Mouse (Mus musculus): ENCODE measurements around the gene Kmt2e. TPM values are rescaled to one million over a fixed set of nuclear protein-coding genes. Genes with fewer than 3 reads are reported as not detected.
"Not testable (repeated sequence)": the region's sequence is repeated elsewhere in the genome, so short reads cannot be mapped to it uniquely, and the experiment has no call there.

The Kmt2e gene
- polyA plus RNA-seq, 1 experiment from 2014 or later, result 69.0 TPM

GRCm38 (mm10) chr5:23453561-23453960 is 19.3 kb downstream of the Kmt2e start:
- not testable (repeated sequence) for H3K4me3 ChIP-seq; H3K9me3 ChIP-seq; H3K27ac ChIP-seq; DNase-seq (ENCODE audit: low spot score); H3K27me3 ChIP-seq (ENCODE audit: insufficient read depth, poor library complexity, severe bottlenecking); H3K4me1 ChIP-seq
- 90% methylated on average over 2 of the region's 2 CpGs for WGBS
- peaks cover 40% of the 10 kb centered on the region for H3K36me3 ChIP-seq

- no peaks in the 10 kb centered on the region for H3K4me1 ChIP-seq
- 63% methylated on average over 2 of the region's 2 CpGs for WGBS
- no peaks in the 10 kb centered on the region for H3K27me3 ChIP-seq (ENCODE audit: insufficient read depth, poor library complexity, severe bottlenecking)
- no peak overlapping the region for H3K4me3 ChIP-seq
- H3K9me3 ChIP-seq, result no peaks in the 10 kb centered on the region
- DNase-seq (ENCODE audit: low spot score), result no peak
- H3K36me3 ChIP-seq, result peaks cover 41% of the 10 kb centered on the region
- H3K27ac ChIP-seq, result no peak overlapping the region
Observed at GRCm38 (mm10) chr5:23461688-23462087, 27.4 kb downstream of the Kmt2e start.

GRCm38 (mm10) chr5:23464247-23464646 is 30.0 kb downstream of the Kmt2e start:
- 92% methylated on average over 3 of the region's 3 CpGs for WGBS
- no peaks in the 10 kb centered on the region for H3K27me3 ChIP-seq (ENCODE audit: insufficient read depth, poor library complexity, severe bottlenecking)
- no peaks in the 10 kb centered on the region for H3K9me3 ChIP-seq
- H3K4me3 ChIP-seq, result no peak overlapping the region
- H3K36me3 ChIP-seq, result peaks cover 57% of the 10 kb centered on the region
- no peak for DNase-seq (ENCODE audit: low spot score)
- no peak overlapping the region for H3K27ac ChIP-seq
- H3K4me1 ChIP-seq, result no peaks in the 10 kb centered on the region

- Histone ChIP-seq H3K9me3 (no peaks in the 10 kb centered on the region), H3K27ac (no peak overlapping the region), H3K36me3 (peaks cover 59% of the 10 kb centered on the region), H3K4me3 (no peak overlapping the region), H3K4me1 (no peaks in the 10 kb centered on the region), H3K27me3 (ENCODE audit: insufficient read depth, poor library complexity, severe bottlenecking) (no peaks in the 10 kb centered on the region)
- WGBS, result 92% methylated on average over 8 of the region's 8 CpGs
- no peak for DNase-seq (ENCODE audit: low spot score)
Observed at GRCm38 (mm10) chr5:23464743-23465142, 30.5 kb downstream of the Kmt2e start.

- Histone ChIP-seq H3K27me3 (ENCODE audit: insufficient read depth, poor library complexity, severe bottlenecking) (no peaks in the 10 kb centered on the region), H3K36me3 (peaks cover 75% of the 10 kb centered on the region), H3K27ac (no peak overlapping the region), H3K9me3 (no peaks in the 10 kb centered on the region), H3K4me3 (no peak overlapping the region), H3K4me1 (no peaks in the 10 kb centered on the region)
- WGBS, result 90% methylated on average over 4 of the region's 4 CpGs
- DNase-seq (ENCODE audit: low spot score), result no peak
Observed at GRCm38 (mm10) chr5:23466546-23466945, 32.3 kb downstream of the Kmt2e start.

GRCm38 (mm10) chr5:23473098-23473873 is 39.0 kb downstream of the Kmt2e start:
- 73% methylated on average over 6 of the region's 6 CpGs for WGBS
- no peak for DNase-seq (ENCODE audit: low spot score)
- no peaks in the 10 kb centered on the region for H3K27me3 ChIP-seq (ENCODE audit: insufficient read depth, poor library complexity, severe bottlenecking)
- no peaks in the 10 kb centered on the region for H3K9me3 ChIP-seq
- H3K36me3 ChIP-seq, result peaks cover 73% of the 10 kb centered on the region
- H3K4me3 ChIP-seq, result no peak overlapping the region
- no peak overlapping the region for H3K27ac ChIP-seq
- H3K4me1 ChIP-seq, result no peaks in the 10 kb centered on the region

GRCm38 (mm10) chr5:23483811-23484210 is 49.6 kb downstream of the Kmt2e start:
- H3K4me3 ChIP-seq, result no peak overlapping the region
- H3K9me3 ChIP-seq, result no peaks in the 10 kb centered on the region
- no peaks in the 10 kb centered on the region for H3K4me1 ChIP-seq
- H3K36me3 ChIP-seq, result peaks cover 96% of the 10 kb centered on the region
- DNase-seq (ENCODE audit: low spot score), result no peak
- no peaks in the 10 kb centered on the region for H3K27me3 ChIP-seq (ENCODE audit: insufficient read depth, poor library complexity, severe bottlenecking)
- 95% methylated on average over 7 of the region's 7 CpGs for WGBS
- H3K27ac ChIP-seq, result no peak overlapping the region

- Histone ChIP-seq H3K27me3 (ENCODE audit: insufficient read depth, poor library complexity, severe bottlenecking) (no peaks in the 10 kb centered on the region), H3K36me3 (peaks cover 90% of the 10 kb centered on the region), H3K4me3 (no peak overlapping the region), H3K27ac (no peak overlapping the region), H3K4me1 (no peaks in the 10 kb centered on the region), H3K9me3 (no peaks in the 10 kb centered on the region)
- WGBS, result 78% methylated on average over 4 of the region's 4 CpGs
- DNase-seq (ENCODE audit: low spot score), result no peak
Observed at GRCm38 (mm10) chr5:23489231-23489630, 55.0 kb downstream of the Kmt2e start.

GRCm38 (mm10) chr5:23490797-23491196 is 56.6 kb downstream of the Kmt2e start:
- Histone ChIP-seq H3K4me1 (no peaks in the 10 kb centered on the region), H3K27me3 (ENCODE audit: insufficient read depth, poor library complexity, severe bottlenecking) (no peaks in the 10 kb centered on the region), H3K27ac (no peak overlapping the region), H3K9me3 (no peaks in the 10 kb centered on the region), H3K4me3 (no peak overlapping the region), H3K36me3 (peaks cover 87% of the 10 kb centered on the region)
- DNase-seq (ENCODE audit: low spot score), result no peak
- WGBS, result 61% methylated on average over 2 of the region's 2 CpGs

GRCm38 (mm10) chr5:23496396-23496795 is 62.2 kb downstream of the Kmt2e start:
- Histone ChIP-seq H3K4me3 (no peak overlapping the region), H3K27ac (no peak overlapping the region), H3K27me3 (ENCODE audit: insufficient read depth, poor library complexity, severe bottlenecking) (no peaks in the 10 kb centered on the region), H3K36me3 (peaks cover 92% of the 10 kb centered on the region), H3K4me1 (no peaks in the 10 kb centered on the region), H3K9me3 (no peaks in the 10 kb centered on the region)
- DNase-seq (ENCODE audit: low spot score), result peak; percentile 73
- WGBS, result 88% methylated on average over 3 of the region's 3 CpGs

- peak; percentile 47 for DNase-seq (ENCODE audit: low spot score)
- Histone ChIP-seq H3K36me3 (peaks cover 94% of the 10 kb centered on the region), H3K9me3 (no peaks in the 10 kb centered on the region), H3K4me3 (no peak overlapping the region), H3K4me1 (no peaks in the 10 kb centered on the region), H3K27me3 (ENCODE audit: insufficient read depth, poor library complexity, severe bottlenecking) (no peaks in the 10 kb centered on the region), H3K27ac (no peak overlapping the region)
- WGBS, result 93% methylated on average over 5 of the region's 5 CpGs
Observed at GRCm38 (mm10) chr5:23496933-23497332, 62.7 kb downstream of the Kmt2e start.

- DNase-seq (ENCODE audit: low spot score), result peak; percentile 72
- H3K4me3 ChIP-seq, result no peak overlapping the region
- peaks cover 94% of the 10 kb centered on the region for H3K36me3 ChIP-seq
- no peaks in the 10 kb centered on the region for H3K9me3 ChIP-seq
- H3K27ac ChIP-seq, result no peak overlapping the region
- no peaks in the 10 kb centered on the region for H3K27me3 ChIP-seq (ENCODE audit: insufficient read depth, poor library complexity, severe bottlenecking)
- WGBS, result 93% methylated on average over 10 of the region's 10 CpGs
- H3K4me1 ChIP-seq, result peaks cover 4% of the 10 kb centered on the region
Observed at GRCm38 (mm10) chr5:23497920-23498319, 63.7 kb downstream of the Kmt2e start.

GRCm38 (mm10) chr5:23499257-23499656 is 65.0 kb downstream of the Kmt2e start:
- Histone ChIP-seq H3K36me3 (peaks cover 93% of the 10 kb centered on the region), H3K9me3 (no peaks in the 10 kb centered on the region), H3K27me3 (ENCODE audit: insufficient read depth, poor library complexity, severe bottlenecking) (no peaks in the 10 kb centered on the region), H3K27ac (no peak overlapping the region), H3K4me3 (no peak overlapping the region), H3K4me1 (peaks cover 4% of the 10 kb centered on the region)
- WGBS, result 94% methylated on average over 16 of the region's 16 CpGs
- peak; percentile 57 for DNase-seq (ENCODE audit: low spot score)

GRCm38 (mm10) chr5:23500715-23501114 is 66.5 kb downstream of the Kmt2e start:
- DNase-seq (ENCODE audit: low spot score), result peak; percentile 43
- no peaks in the 10 kb centered on the region for H3K27me3 ChIP-seq (ENCODE audit: insufficient read depth, poor library complexity, severe bottlenecking)
- peaks cover 96% of the 10 kb centered on the region for H3K36me3 ChIP-seq
- H3K4me1 ChIP-seq, result peaks cover 4% of the 10 kb centered on the region
- WGBS, result 88% methylated on average over 6 of the region's 6 CpGs
- H3K4me3 ChIP-seq, result no peak overlapping the region
- H3K9me3 ChIP-seq, result no peaks in the 10 kb centered on the region
- H3K27ac ChIP-seq, result no peak overlapping the region
